9 mouse cellular contexts compared by ENCODE assay signal in genomic region chr11:93099431-93100370, GRCm38 (mm10). TPM values are rescaled to one million over a fixed set of nuclear protein-coding genes. Genes with fewer than 3 reads are reported as not detected.
DNase-seq lines count a peak whose midpoint lies in the region; ATAC-seq and TF ChIP-seq lines count a peak whose summit lies in the region.
"Had no signal": no experiment of that assay in that cellular context is flagged by ENCODE, and none has a peak within 500 bp of the region (broad histone marks: within the 10 kb centered on the region; RNA-seq: fewer than 3 reads in every experiment).

No protein-coding gene starts in this region.

- no peaks in the 10 kb centered on the region for H3K4me1 ChIP-seq in heart, postnatal 0 days (ENCODE audit: control insufficient read depth, insufficient read depth)
- no peaks in the 10 kb centered on the region for H3K4me1 ChIP-seq in embryonic fibroblast, embryonic 13.5 days (ENCODE audit: control insufficient read depth, insufficient read depth, low read length)
- peaks cover 24% of the 10 kb centered on the region for H3K4me1 ChIP-seq in limb, embryonic 13.5 days
- peaks cover 6% of the 10 kb centered on the region; the same call in 1 of the 2 replicates for H3K4me1 ChIP-seq in stomach, embryonic 14.5 days (ENCODE audit: control insufficient read depth, insufficient read depth, low read length)

- peak overlapping the region; percentile 49; the same call in 1 of the 2 replicates for H3K4me2 ChIP-seq in heart, postnatal 0 days (ENCODE audit: low read depth, low read length)
- peak overlapping the region; percentile 74 for H3K4me2 ChIP-seq in limb, embryonic 13.5 days (replicated peaks)
- peak overlapping the region; percentile 74 for H3K4me2 ChIP-seq in stomach, embryonic 14.5 days (replicated peaks; ENCODE audit: low read depth, low read length)

- WGBS in heart, postnatal 0 days = under 1% methylated on average over 53 of the region's 53 CpGs
- under 1% methylated on average over 52 of the region's 53 CpGs for WGBS in limb, embryonic 13.5 days
- WGBS in stomach, embryonic 14.5 days = 2% methylated on average over 53 of the region's 53 CpGs

- no peaks in the 10 kb centered on the region for H3K9me3 ChIP-seq in heart, postnatal 0 days (replicated peaks; ENCODE audit: control insufficient read depth, low read length)
- H3K9me3 ChIP-seq in limb, embryonic 13.5 days = no peaks in the 10 kb centered on the region
- H3K9me3 ChIP-seq in stomach, embryonic 14.5 days (ENCODE audit: control insufficient read depth, low read depth, low read length) = no peaks in the 10 kb centered on the region

- peaks cover 44% of the 10 kb centered on the region for H3K27me3 ChIP-seq in heart, postnatal 0 days (ENCODE audit: control insufficient read depth, insufficient read depth, low read length)
- peaks cover 80% of the 10 kb centered on the region for H3K27me3 ChIP-seq in limb, embryonic 13.5 days
- peaks cover 32% of the 10 kb centered on the region for H3K27me3 ChIP-seq in stomach, embryonic 14.5 days (ENCODE audit: control insufficient read depth, insufficient read depth, low read length)

- no peak overlapping the region for H3K9ac ChIP-seq in heart, postnatal 0 days (replicated peaks; ENCODE audit: low read depth, low read length)
- no peak overlapping the region for H3K9ac ChIP-seq in limb, embryonic 13.5 days
- H3K9ac ChIP-seq in stomach, embryonic 14.5 days (replicated peaks; ENCODE audit: low read depth, low read length) = no peak overlapping the region

- no peak for ATAC-seq in heart, postnatal 0 days (ENCODE audit: insufficient read depth, low read depth)
- ATAC-seq in limb, embryonic 13.5 days (ENCODE audit: low FRiP score, low read depth) = no peak
- no peak for ATAC-seq in stomach, embryonic 14.5 days (ENCODE audit: insufficient number of reproducible peaks, insufficient read depth, low FRiP score, low read depth)

- no peak for TF ChIP-seq CTCF in heart, postnatal 0 days (IDR thresholded peaks at IDR 0.05; ENCODE audit: low read depth)
- no peak for TF ChIP-seq CTCF in embryonic fibroblast, embryonic 13.5 days (IDR thresholded peaks at IDR 0.05; ENCODE audit: borderline replicate concordance, insufficient read depth, low read length)

- no peaks in the 10 kb centered on the region for H3K36me3 ChIP-seq in heart, postnatal 0 days (replicated peaks; ENCODE audit: control insufficient read depth, insufficient read depth, low read length)
- no peaks in the 10 kb centered on the region for H3K36me3 ChIP-seq in limb, embryonic 13.5 days
- H3K36me3 ChIP-seq in stomach, embryonic 14.5 days (ENCODE audit: control insufficient read depth, insufficient read depth, low read length) = no peaks in the 10 kb centered on the region

- TF ChIP-seq EP300 in heart, postnatal 0 days (IDR thresholded peaks at IDR 0.05; ENCODE audit: low read depth) = no peak

- H3K4me3 ChIP-seq in heart, postnatal 0 days (ENCODE audit: low read depth, low read length) = peak overlapping the region; percentile 38
- H3K4me3 ChIP-seq in embryonic fibroblast, embryonic 13.5 days (ENCODE audit: insufficient read depth, low read length) = peak overlapping the region; percentile 22; the same call in 1 of the 2 replicates
- H3K4me3 ChIP-seq in limb, embryonic 13.5 days = peak overlapping the region; percentile 46
- H3K4me3 ChIP-seq in stomach, embryonic 14.5 days (ENCODE audit: low read depth, low read length) = peak overlapping the region; percentile 41

- no peak for TF ChIP-seq POLR2A in embryonic fibroblast, embryonic 13.5 days (IDR thresholded peaks at IDR 0.05; ENCODE audit: low read depth, low read length)

- no peak overlapping the region for H3K27ac ChIP-seq in heart, postnatal 0 days (ENCODE audit: low read depth)
- H3K27ac ChIP-seq in embryonic fibroblast, embryonic 13.5 days (ENCODE audit: insufficient read depth, low read length) = no peak overlapping the region
- no peak overlapping the region for H3K27ac ChIP-seq in limb, embryonic 13.5 days
- no peak overlapping the region for H3K27ac ChIP-seq in stomach, embryonic 14.5 days (ENCODE audit: low read length)

- DNase-seq in heart, postnatal 0 days (ENCODE audit: low spot score) = no peak
- DNase-seq in heart, adult 18-20 months = no peak
- peak; percentile 52 for DNase-seq in brain, adult 2 months (ENCODE audit: low read depth, low spot score)
- DNase-seq in frontal cortex, postnatal 25 days (ENCODE audit: low spot score in 2 of 2) = no peak
- no peak for DNase-seq in testis, postnatal 10 days (ENCODE audit: low spot score)

RNA-seq across cellular contexts. Expression of gene Car10, which starts 1.9 kb away (rescaled TPM):
- total RNA-seq in heart, postnatal 0 days (2014; rRNA removed; ENCODE audit: low replicate concordance) = not detected in 2 replicates
- polyA plus RNA-seq in heart, postnatal 0 days (2015; fragmentation: Nextera tagmentation; extraction: Ambion mirVana) = not detected in 2 replicates
- total RNA-seq in heart, adult 18-20 months (2021) = not detected
- polyA plus RNA-seq in embryonic fibroblast, embryonic 13.5 days (2011; ENCODE audit: insufficient read length, low read depth, missing spikeins) = 0.88 and 1.3 TPM in 2 replicates
- polyA plus RNA-seq in limb, embryonic 13.5 days (2015; fragmentation: Nextera tagmentation; extraction: Ambion mirVana) = 0.75 and 1.2 TPM in 2 replicates
- 0.29 and 0.49 TPM in 2 replicates for polyA plus RNA-seq in stomach, embryonic 14.5 days (2014; fragmentation: Nextera tagmentation; extraction: Ambion mirVana)
- total RNA-seq: hematopoietic stem cell, adult 5-6 weeks had no signal
